Mouse (Mus musculus) MEL (cell line): ENCODE measurements at regions not wholly inside any gene's neighbourhood (a gene's known extent, or its start where the extent isn't known, plus 50 kb on each side); places are given as distances from the start of the nearest gene placed in this dataset.

Experiments used
- BHLHE40 ChIP-seq: IDR thresholded peaks from 2 replicates; pipeline ENCODE4 v1.6.1; 2012; ENCODE audit warnings: low read depth, mild to moderate bottlenecking, inconsistent platforms, low read length, improper control_type of control experiment, borderline replicate concordance
- CTCF ChIP-seq, 3 experiments: IDR thresholded peaks in 2 of 3; conservative IDR thresholded peaks in 1 of 3; 2 replicates each; pipeline ENCODE4 v1.5.1; 2011 to 2012; ENCODE audit warnings: low read length in 3 of 3, low read depth in 2 of 3, mild to moderate bottlenecking in 2 of 3, improper control_type of control experiment in 1 of 3, inconsistent platforms in 1 of 3, mixed read lengths in 1 of 3, moderate library complexity in 1 of 3; ENCODE audit not compliant: control insufficient read depth in 1 of 3, insufficient read depth in 1 of 3, poor library complexity in 1 of 3, severe bottlenecking in 1 of 3
- EP300 ChIP-seq, 2 experiments: IDR thresholded peaks; 2 replicates each; pipeline ENCODE4 v1.6.1; 2011; ENCODE audit warnings: improper control_type of control experiment in 2 of 2, low read length in 2 of 2, low read depth in 1 of 2, mild to moderate bottlenecking in 1 of 2
- ETS1 ChIP-seq: IDR thresholded peaks from 2 replicates; pipeline ENCODE4 v1.6.1; 2012; ENCODE audit warnings: low read depth, mild to moderate bottlenecking, inconsistent platforms, low read length, improper control_type of control experiment, moderate library complexity
- GABPA ChIP-seq: IDR thresholded peaks from 2 replicates; pipeline ENCODE4 v1.6.1; 2012; ENCODE audit warnings: low read depth, mild to moderate bottlenecking, inconsistent platforms, low read length, improper control_type of control experiment, moderate library complexity
- NELFE ChIP-seq: IDR thresholded peaks from 2 replicates; pipeline ENCODE4 v1.6.1; 2011; ENCODE audit warnings: low read depth, low read length, improper control_type of control experiment
- POLR2A ChIP-seq, 2 experiments: IDR thresholded peaks; 2 replicates each; pipeline ENCODE4 v1.6.1; 2011 to 2012; ENCODE audit warnings: low read length in 2 of 2, mild to moderate bottlenecking in 2 of 2, control low read depth in 1 of 2, improper control_type of control experiment in 1 of 2, low read depth in 1 of 2, moderate library complexity in 1 of 2; ENCODE audit not compliant: control insufficient read depth in 1 of 2, insufficient read depth in 1 of 2, poor library complexity in 1 of 2
- POLR2AphosphoS5 ChIP-seq: IDR thresholded peaks from 2 replicates; pipeline ENCODE4 v1.6.1; 2012; ENCODE audit warnings: low read depth, borderline replicate concordance, mild to moderate bottlenecking, inconsistent platforms, low read length, moderate library complexity, mixed read lengths
- RAD21 ChIP-seq: IDR thresholded peaks from 2 replicates; pipeline ENCODE4 v1.6.1; 2011; ENCODE audit warnings: mild to moderate bottlenecking, low read depth, low read length, improper control_type of control experiment
- SMC3 ChIP-seq: IDR thresholded peaks from 2 replicates; pipeline ENCODE4 v1.6.1; 2011; ENCODE audit warnings: low read depth, low read length, improper control_type of control experiment
- UBTF ChIP-seq: IDR thresholded peaks from 2 replicates; pipeline ENCODE4 v1.6.1; 2012; ENCODE audit warnings: low read depth, mild to moderate bottlenecking, inconsistent platforms, low read length, improper control_type of control experiment, moderate library complexity, borderline replicate concordance; ENCODE audit not compliant: insufficient read depth
- ZNF384 ChIP-seq: IDR thresholded peaks from 2 replicates; pipeline ENCODE4 v1.6.1; 2012; ENCODE audit warnings: low read depth, mild to moderate bottlenecking, inconsistent platforms, low read length, improper control_type of control experiment

DNA sequence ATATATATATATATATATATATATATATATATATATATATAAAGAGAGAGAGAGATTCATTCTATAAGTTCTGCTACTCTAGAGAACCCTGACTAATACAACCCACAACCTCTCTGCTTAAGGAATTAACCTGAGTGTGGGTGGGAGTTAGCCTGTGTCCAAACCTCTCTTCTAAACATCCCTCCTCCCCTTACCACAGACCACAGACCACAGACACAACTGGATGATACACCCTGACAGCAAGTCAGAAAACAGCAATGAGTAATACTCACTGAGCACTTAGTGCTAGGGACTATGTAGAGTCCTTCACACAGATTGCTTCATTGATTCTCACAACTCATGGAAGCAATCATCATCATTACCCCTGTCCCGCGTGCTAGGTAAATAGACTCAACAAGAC lies 306.7 kb upstream of the Gm6657 start:
- no peak for TF ChIP-seq CTCF (IDR thresholded peaks at IDR 0.05 in 2 of 3, conservative IDR thresholded peaks at IDR 0.05 in 1 of 3; ENCODE audit: control insufficient read depth in 1 of 3, insufficient read depth in 1 of 3, low read depth in 2 of 3, low read length in 3 of 3, poor library complexity in 1 of 3, severe bottlenecking in 1 of 3)
- TF ChIP-seq SMC3, result no peak
- no peak for TF ChIP-seq EP300 (IDR thresholded peaks at IDR 0.05; ENCODE audit: low read depth in 1 of 2, low read length in 2 of 2)
- no peak for TF ChIP-seq ETS1
- TF ChIP-seq POLR2AphosphoS5, result no peak
- TF ChIP-seq RAD21, result no peak
- TF ChIP-seq ZNF384, result no peak
- TF ChIP-seq UBTF, result no peak
- TF ChIP-seq GABPA, result no peak
- TF ChIP-seq NELFE, result no peak
- TF ChIP-seq BHLHE40, result no peak
- TF ChIP-seq POLR2A (IDR thresholded peaks at IDR 0.05; ENCODE audit: control insufficient read depth in 1 of 2, insufficient read depth in 1 of 2, low read depth in 1 of 2, low read length in 2 of 2, poor library complexity in 1 of 2), result no peak
